Mouse (Mus musculus): ENCODE data around the gene Dync1i2. TPM values are rescaled to one million over a fixed set of nuclear protein-coding genes. Genes with fewer than 3 reads are reported as not detected.

Gene Dync1i2
- total and polyA plus RNA-seq, 3 experiments = 22.9 to 74.3 (median 38.6) TPM

- H3K27me3 ChIP-seq (replicated peaks) = no peaks in the 10 kb centered on the region
Measured at GRCm38 (mm10) chr2:71188861-71189260, 22.6 kb upstream of the Dync1i2 start.

GRCm38 (mm10) chr2:71191391-71192194 lies 19.9 kb upstream of the Dync1i2 start:
- TF ChIP-seq JUN (IDR thresholded peaks at IDR 0.05; ENCODE audit: insufficient read depth, low read depth, low read length) (no peak), BHLHE40 (IDR thresholded peaks at IDR 0.05; ENCODE audit: low read depth, low read length) (no peak), NRF1 (IDR thresholded peaks at IDR 0.05; ENCODE audit: low read depth, low read length) (no peak), POLR2A (IDR thresholded peaks at IDR 0.05; ENCODE audit: low read depth, low read length) (no peak), SIN3A (IDR thresholded peaks at IDR 0.05; ENCODE audit: low read length) (no peak), E2F4 (IDR thresholded peaks at IDR 0.05; ENCODE audit: insufficient replicate concordance, low read depth, low read length) (no peak), ZNF384 (IDR thresholded peaks at IDR 0.05; ENCODE audit: low read depth, low read length) (no peak), NELFE (IDR thresholded peaks at IDR 0.05; ENCODE audit: low read depth, low read length) (no peak), TCF12 (IDR thresholded peaks at IDR 0.05; ENCODE audit: low read depth, low read length) (no peak), MXI1 (IDR thresholded peaks at IDR 0.05; ENCODE audit: low read depth, low read length) (no peak), CTCF (conservative IDR thresholded peaks at IDR 0.05 in 1 of 2, IDR thresholded peaks at IDR 0.05 in 1 of 2; ENCODE audit: low read depth in 2 of 2, low read length in 2 of 2) (no peak), GABPA (IDR thresholded peaks at IDR 0.05; ENCODE audit: insufficient replicate concordance, low read depth, low read length) (no peak), ELF1 (IDR thresholded peaks at IDR 0.05; ENCODE audit: low read depth, low read length) (no peak), MAX (IDR thresholded peaks at IDR 0.05; ENCODE audit: low read length) (no peak)
- DNase-seq (ENCODE audit: extremely low read depth) = no peak
- Histone ChIP-seq H3K9me3 (replicated peaks; ENCODE audit: low read length) (no peaks in the 10 kb centered on the region), H3K27ac (ENCODE audit: insufficient read depth, low read depth) (no peak overlapping the region), H3K36me3 (replicated peaks in 1 of 2; ENCODE audit: control insufficient read depth in 1 of 2, insufficient read depth in 1 of 2, low read length in 1 of 2) (no peaks in the 10 kb centered on the region), H3K27me3 (replicated peaks) (no peaks in the 10 kb centered on the region), H3K4me2 (ENCODE audit: insufficient read depth, low read depth, poor library complexity, severe bottlenecking) (no peak overlapping the region), H3K4me3 (replicated peaks in 1 of 3; ENCODE audit: low read depth in 2 of 3, low read length in 2 of 3, poor library complexity in 1 of 3) (no peak overlapping the region), H3K79me2 (replicated peaks; ENCODE audit: control insufficient read depth, extremely low read depth, insufficient read depth, poor library complexity, severe bottlenecking) (no peaks in the 10 kb centered on the region), H3K9ac (ENCODE audit: insufficient read depth, low read depth) (no peak overlapping the region), H3K4me1 (ENCODE audit: control insufficient read depth in 1 of 2, insufficient read depth in 2 of 2) (no peaks in the 10 kb centered on the region)
- in situ Hi-C loops (cut with MboI; ENCODE audit: low pct_ligation_motif_present, low pct_unique_long_range_greater_than_20kb, low sequenced_read_pairs) (no loop called here), dilution Hi-C loops (cut with MboI; ENCODE audit: extremely low pct_ligation_motif_present, extremely low pct_unique_long_range_greater_than_20kb, low sequenced_read_pairs) (no loop called here)

More at GRCm38 (mm10) chr2:71188861-71189260, 22.6 kb upstream of the Dync1i2 start:
- Histone ChIP-seq H3K4me1 (ENCODE audit: control insufficient read depth in 1 of 2, insufficient read depth in 2 of 2) (no peaks in the 10 kb centered on the region), H3K4me3 (replicated peaks in 1 of 3; ENCODE audit: low read depth in 2 of 3, low read length in 2 of 3, poor library complexity in 1 of 3) (no peak overlapping the region), H3K27ac (ENCODE audit: insufficient read depth, low read depth) (no peak overlapping the region), H3K79me2 (replicated peaks; ENCODE audit: control insufficient read depth, extremely low read depth, insufficient read depth, poor library complexity, severe bottlenecking) (no peaks in the 10 kb centered on the region), H3K36me3 (replicated peaks in 1 of 2; ENCODE audit: control insufficient read depth in 1 of 2, insufficient read depth in 1 of 2, low read length in 1 of 2) (no peaks in the 10 kb centered on the region), H3K9ac (ENCODE audit: insufficient read depth, low read depth) (no peak overlapping the region), H3K4me2 (ENCODE audit: insufficient read depth, low read depth, poor library complexity, severe bottlenecking) (no peak overlapping the region), H3K9me3 (replicated peaks; ENCODE audit: low read length) (no peaks in the 10 kb centered on the region)
- dilution Hi-C loops (cut with MboI; ENCODE audit: extremely low pct_ligation_motif_present, extremely low pct_unique_long_range_greater_than_20kb, low sequenced_read_pairs) (no loop called here), in situ Hi-C loops (cut with MboI; ENCODE audit: low pct_ligation_motif_present, low pct_unique_long_range_greater_than_20kb, low sequenced_read_pairs) (no loop called here)
- TF ChIP-seq UBTF (IDR thresholded peaks at IDR 0.05; ENCODE audit: low read depth, low read length) (no peak), MAX (IDR thresholded peaks at IDR 0.05; ENCODE audit: low read length) (no peak), RAD21 (IDR thresholded peaks at IDR 0.05; ENCODE audit: low read depth, low read length) (no peak), ZKSCAN1 (IDR thresholded peaks at IDR 0.05; ENCODE audit: borderline replicate concordance, low read depth, low read length) (no peak), EP300 (IDR thresholded peaks at IDR 0.05; ENCODE audit: low read length) (no peak), BHLHE40 (IDR thresholded peaks at IDR 0.05; ENCODE audit: low read depth, low read length) (no peak), MYC (IDR thresholded peaks at IDR 0.05; ENCODE audit: low read depth, low read length) (no peak), TBP (conservative IDR thresholded peaks at IDR 0.05; ENCODE audit: low read depth, low read length) (no peak), NRF1 (IDR thresholded peaks at IDR 0.05; ENCODE audit: low read depth, low read length) (no peak), ZC3H11A (IDR thresholded peaks at IDR 0.05; ENCODE audit: low read depth, low read length) (no peak), E2F4 (IDR thresholded peaks at IDR 0.05; ENCODE audit: insufficient replicate concordance, low read depth, low read length) (no peak), JUN (IDR thresholded peaks at IDR 0.05; ENCODE audit: insufficient read depth, low read depth, low read length) (no peak), MEF2A (IDR thresholded peaks at IDR 0.05; ENCODE audit: borderline replicate concordance, low read depth, low read length) (no peak)
- DNase-seq (ENCODE audit: extremely low read depth) = no peak
